Mouse (Mus musculus) midbrain, embryonic 15.5 days (tissue): ENCODE results near the gene Fanca. TPM values are rescaled to one million over a fixed set of nuclear protein-coding genes. Genes with fewer than 3 reads are reported as not detected.
"Not testable (repeated sequence)": the region's sequence is repeated elsewhere in the genome, so short reads cannot be mapped to it uniquely, and the experiment has no call there.

Source experiments
- ATAC-seq: fragments of 200-750 bp; cut with Nextera tagmentation; replicated peaks from 2 replicates; pipeline ENCODE4 v1.8.0; 2017; ENCODE audit warnings: moderate TSS enrichment
- H3K27ac ChIP-seq: fragments of 300-500 bp; sonication (generic); 2 replicates; pipeline ENCODE4 v1.5.1; 2015; ENCODE audit warnings: mild to moderate bottlenecking, inconsistent platforms
- H3K27me3 ChIP-seq: fragments of 300-500 bp; sonication (generic); replicated peaks from 2 replicates; pipeline ENCODE4 v1.6.1; 2015; ENCODE audit warnings: inconsistent platforms
- H3K36me3 ChIP-seq: fragments of 300-500 bp; sonication (generic); replicated peaks from 2 replicates; pipeline ENCODE4 v1.6.1; 2015; ENCODE audit warnings: inconsistent platforms
- H3K4me1 ChIP-seq: fragments of 300-500 bp; sonication (generic); 2 replicates; pipeline ENCODE4 v1.6.1; 2015; ENCODE audit warnings: inconsistent platforms
- H3K4me2 ChIP-seq: fragments of 300-500 bp; sonication (generic); 2 replicates; pipeline ENCODE4 v1.6.1; 2015; ENCODE audit warnings: inconsistent platforms, mild to moderate bottlenecking, moderate library complexity
- H3K4me3 ChIP-seq: fragments of 300-500 bp; sonication (generic); 2 replicates; pipeline ENCODE4 v1.5.1; 2015; ENCODE audit warnings: mild to moderate bottlenecking, inconsistent platforms
- H3K9ac ChIP-seq: fragments of 300-500 bp; sonication (generic); 2 replicates; pipeline ENCODE4 v1.6.1; 2015; ENCODE audit warnings: mild to moderate bottlenecking, inconsistent platforms
- H3K9me3 ChIP-seq: fragments of 300-500 bp; sonication (generic); 2 replicates; pipeline ENCODE4 v1.6.1; 2016; ENCODE audit warnings: inconsistent platforms
- WGBS: fragments of 180-500 bp; shearing (Covaris S2); methylation state at CpG from one replicate; pipeline ENCODE4 v1.1.7; 2015; ENCODE audit warnings: mixed read lengths; 5-methylcytosine and 5-hydroxymethylcytosine counted together
- polyA plus RNA-seq: library from polyadenylated mRNA; unstranded; fragments of >200 nt; fragmentation: Nextera tagmentation; extraction: Ambion mirVana; gene quantifications from 2 replicates; pipeline ENCODE4 v1.2.1, GENCODE M21; 2015

Gene Fanca
- polyA plus RNA-seq, 1 experiment from 2014 or later = 6.4 TPM

DNA sequence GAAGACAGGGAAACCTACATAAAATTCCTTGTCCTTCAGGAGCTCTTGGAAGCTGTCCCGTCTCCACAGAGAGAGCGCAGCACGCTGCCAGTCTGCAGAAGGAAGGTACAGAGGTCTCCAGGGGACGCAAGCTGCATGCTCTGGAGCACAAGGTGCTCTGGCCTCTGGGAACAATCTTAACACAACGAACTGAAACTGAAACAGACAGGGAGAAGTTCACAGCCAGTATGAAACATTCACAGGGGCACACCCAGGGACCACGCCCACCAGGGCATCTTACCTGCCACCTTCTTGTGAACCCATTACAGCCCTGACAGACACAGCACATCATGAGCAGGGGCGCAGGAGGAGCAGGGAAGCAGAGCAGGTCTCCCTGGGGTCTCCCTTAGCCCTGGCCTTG is 34.4 kb downstream of the Fanca start:
- no peak overlapping the region for H3K27ac ChIP-seq
- no peaks in the 10 kb centered on the region for H3K36me3 ChIP-seq
- H3K9me3 ChIP-seq = no peaks in the 10 kb centered on the region
- WGBS = 90% methylated on average over 7 of the region's 7 CpGs
- H3K9ac ChIP-seq = no peak overlapping the region
- H3K4me1 ChIP-seq = no peaks in the 10 kb centered on the region
- ATAC-seq = no peak
- H3K4me2 ChIP-seq = no peak overlapping the region
- no peaks in the 10 kb centered on the region for H3K27me3 ChIP-seq
- no peak overlapping the region for H3K4me3 ChIP-seq

DNA sequence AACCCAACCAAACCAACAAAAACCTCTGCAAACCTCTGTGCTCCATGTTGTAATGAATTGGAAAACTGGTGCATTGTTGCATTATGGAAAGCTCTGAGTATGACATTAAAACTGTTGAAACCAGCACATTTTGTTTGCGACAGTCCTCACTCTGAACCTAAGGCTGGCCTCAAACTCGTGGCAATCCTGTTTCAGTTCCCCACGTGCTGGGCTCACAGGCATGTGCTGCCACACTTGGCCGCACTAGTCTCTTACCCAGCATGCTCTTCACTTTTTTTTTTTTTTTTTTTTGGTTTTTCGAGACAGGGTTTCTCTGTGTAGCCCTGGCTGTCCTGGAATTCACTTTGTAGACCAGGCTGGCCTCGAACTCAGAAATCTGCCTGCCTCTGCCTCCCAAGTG is 35.4 kb downstream of the Fanca start:
- 95% methylated on average over 5 of the region's 6 CpGs for WGBS
- H3K4me3 ChIP-seq, H3K4me1 ChIP-seq, H3K27me3 ChIP-seq, H3K27ac ChIP-seq, H3K9me3 ChIP-seq, H3K9ac ChIP-seq, H3K36me3 ChIP-seq, H3K4me2 ChIP-seq, ATAC-seq: not testable (repeated sequence)

DNA sequence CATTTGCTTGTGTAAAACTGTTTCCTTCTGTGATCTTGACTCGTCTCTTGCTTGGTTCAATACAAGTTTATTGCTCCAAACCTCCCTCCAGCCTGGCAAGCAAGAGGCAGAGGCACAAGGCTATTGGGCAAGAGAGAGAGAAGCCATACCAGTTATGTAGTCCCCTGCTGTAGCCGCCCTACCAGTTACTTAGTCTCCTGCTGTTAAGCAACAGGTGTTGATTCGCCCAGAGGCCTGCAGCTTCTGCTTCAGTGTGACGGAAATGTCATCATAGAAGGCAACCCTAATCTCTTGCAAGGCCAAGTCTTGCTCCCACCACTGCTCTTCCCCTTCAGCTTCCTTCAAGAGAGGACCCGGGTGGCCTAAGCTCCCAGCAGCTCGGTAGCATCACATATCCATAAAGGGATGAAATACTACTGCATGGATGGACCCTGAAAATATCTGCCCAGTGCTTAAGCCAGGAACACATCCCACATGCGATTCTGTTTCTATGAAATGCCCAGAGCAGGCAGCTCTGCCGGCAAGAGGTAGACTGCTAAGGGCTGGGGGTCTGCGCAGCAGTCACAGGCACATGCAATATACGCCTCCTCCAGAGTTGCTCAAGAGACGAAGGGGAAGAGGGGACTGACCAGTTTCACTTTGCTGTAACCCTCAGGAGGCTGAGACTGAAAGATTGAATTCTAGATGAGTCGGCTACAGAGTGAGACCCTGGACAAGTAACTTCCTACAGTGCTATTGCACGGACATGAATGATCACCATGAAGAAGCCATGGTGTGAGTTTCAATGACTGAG is 37.9 kb downstream of the Fanca start:
- H3K4me1 ChIP-seq = no peaks in the 10 kb centered on the region
- 89% methylated on average over 13 of the region's 13 CpGs for WGBS
- H3K9me3 ChIP-seq = no peaks in the 10 kb centered on the region
- no peak overlapping the region for H3K4me2 ChIP-seq
- H3K9ac ChIP-seq = no peak overlapping the region
- no peaks in the 10 kb centered on the region for H3K36me3 ChIP-seq
- H3K27ac ChIP-seq = no peak overlapping the region
- no peaks in the 10 kb centered on the region for H3K27me3 ChIP-seq
- ATAC-seq = no peak
- H3K4me3 ChIP-seq = no peak overlapping the region

DNA sequence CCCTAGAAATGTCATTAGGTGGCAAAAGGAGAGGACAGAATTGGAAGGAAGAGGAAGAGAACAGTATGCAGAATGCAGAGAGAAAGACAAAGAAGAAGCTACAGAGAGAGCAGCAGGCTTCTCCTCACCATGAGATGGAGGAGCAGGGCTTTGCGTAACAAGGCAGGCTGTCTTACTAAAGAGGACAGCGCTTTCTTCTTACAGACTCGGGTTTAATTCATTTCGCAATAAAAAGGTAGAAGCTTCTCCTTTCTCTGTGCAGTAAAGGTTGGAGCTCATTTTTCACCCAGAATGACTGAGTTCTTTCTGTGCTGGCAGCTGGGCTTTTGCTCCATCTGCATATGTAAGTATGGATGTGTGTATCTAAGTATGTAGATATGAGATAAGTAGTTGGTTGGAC is 38.5 kb downstream of the Fanca start:
- Histone ChIP-seq H3K27ac (no peak overlapping the region), H3K36me3 (no peaks in the 10 kb centered on the region), H3K9ac (no peak overlapping the region), H3K27me3 (no peaks in the 10 kb centered on the region), H3K4me1 (no peaks in the 10 kb centered on the region), H3K4me2 (no peak overlapping the region), H3K4me3 (no peak overlapping the region), H3K9me3 (no peaks in the 10 kb centered on the region)
- WGBS = 92% methylated on average over 4 of the region's 4 CpGs
- no peak for ATAC-seq

DNA sequence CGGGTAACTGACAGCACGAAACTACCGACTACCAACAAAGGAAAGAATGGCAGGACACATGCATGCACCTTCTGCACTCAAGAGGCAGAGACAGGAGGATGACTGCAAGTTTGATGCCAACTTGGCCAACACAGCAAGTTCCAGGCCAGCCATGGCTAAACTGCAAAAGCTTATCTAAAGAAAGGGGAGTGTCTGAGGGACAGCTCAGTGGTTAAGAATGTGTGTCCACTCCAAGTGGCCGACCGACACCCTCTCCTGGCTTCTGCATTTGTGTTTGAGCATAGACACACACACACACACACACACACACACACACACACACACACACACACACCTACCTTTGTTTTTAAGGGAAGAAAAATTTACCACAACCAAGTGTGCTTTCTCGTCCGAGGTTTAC is 39.9 kb downstream of the Fanca start:
- Histone ChIP-seq H3K36me3 (no peaks in the 10 kb centered on the region), H3K4me3 (no peak overlapping the region), H3K9ac (no peak overlapping the region), H3K4me2 (no peak overlapping the region), H3K27ac (no peak overlapping the region), H3K4me1 (no peaks in the 10 kb centered on the region), H3K9me3 (no peaks in the 10 kb centered on the region), H3K27me3 (no peaks in the 10 kb centered on the region)
- 85% methylated on average over 7 of the region's 7 CpGs for WGBS
- ATAC-seq = no peak

DNA sequence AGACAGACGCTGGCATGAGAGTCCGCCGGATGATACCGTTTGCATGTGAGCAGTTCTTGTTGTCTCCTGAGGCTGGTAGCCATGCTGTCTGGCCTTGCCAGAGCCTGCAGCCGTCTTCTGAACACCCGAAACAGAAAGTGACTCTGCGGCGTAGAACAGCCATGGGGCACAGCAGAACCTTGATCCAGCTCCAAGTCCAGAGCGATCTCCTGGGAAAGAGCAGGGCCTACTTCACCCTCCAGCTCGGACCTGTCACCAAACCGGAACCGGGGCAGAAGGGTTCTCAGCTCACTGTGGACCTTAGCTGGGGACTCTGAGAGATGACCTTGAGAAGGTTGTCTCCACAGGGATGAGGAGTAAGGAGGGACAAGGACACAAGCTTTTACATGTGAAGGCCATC is 43.3 kb downstream of the Fanca start:
- no peak overlapping the region for H3K27ac ChIP-seq
- H3K9ac ChIP-seq = no peak overlapping the region
- H3K4me3 ChIP-seq = no peak overlapping the region
- H3K4me1 ChIP-seq = no peaks in the 10 kb centered on the region
- H3K27me3 ChIP-seq = no peaks in the 10 kb centered on the region
- WGBS = 93% methylated on average over 12 of the region's 12 CpGs
- no peaks in the 10 kb centered on the region for H3K9me3 ChIP-seq
- no peak overlapping the region for H3K4me2 ChIP-seq
- H3K36me3 ChIP-seq = 0 out of 2 replicates have a peak, but pooled peaks cover 2% of the 10 kb centered on the region
- no peak for ATAC-seq

DNA sequence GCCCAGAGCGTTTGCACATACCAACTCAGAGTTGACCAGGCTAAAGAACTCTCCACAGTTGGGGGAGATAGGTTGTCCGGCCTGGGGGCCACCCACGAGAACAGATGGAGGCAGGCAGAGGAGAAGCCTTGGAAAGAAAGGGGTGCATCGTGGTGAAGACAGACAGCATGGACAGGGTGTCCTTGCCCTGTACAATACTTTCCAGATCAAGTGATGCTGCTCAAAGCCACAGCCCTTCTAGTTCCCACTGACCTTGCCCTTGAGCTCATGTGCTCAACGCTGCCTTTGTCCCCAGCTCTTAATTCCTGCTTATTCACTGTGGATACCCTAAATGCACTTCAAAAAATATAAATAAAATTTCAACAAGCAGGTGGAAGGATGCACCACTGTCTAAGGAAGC is 43.9 kb downstream of the Fanca start:
- Histone ChIP-seq H3K4me2 (no peak overlapping the region), H3K27me3 (no peaks in the 10 kb centered on the region), H3K27ac (no peak overlapping the region), H3K36me3 (0 out of 2 replicates have a peak, but pooled peaks cover 8% of the 10 kb centered on the region), H3K9ac (no peak overlapping the region), H3K4me3 (no peak overlapping the region), H3K4me1 (no peaks in the 10 kb centered on the region), H3K9me3 (no peaks in the 10 kb centered on the region)
- 80% methylated on average over 5 of the region's 5 CpGs for WGBS
- ATAC-seq = no peak

DNA sequence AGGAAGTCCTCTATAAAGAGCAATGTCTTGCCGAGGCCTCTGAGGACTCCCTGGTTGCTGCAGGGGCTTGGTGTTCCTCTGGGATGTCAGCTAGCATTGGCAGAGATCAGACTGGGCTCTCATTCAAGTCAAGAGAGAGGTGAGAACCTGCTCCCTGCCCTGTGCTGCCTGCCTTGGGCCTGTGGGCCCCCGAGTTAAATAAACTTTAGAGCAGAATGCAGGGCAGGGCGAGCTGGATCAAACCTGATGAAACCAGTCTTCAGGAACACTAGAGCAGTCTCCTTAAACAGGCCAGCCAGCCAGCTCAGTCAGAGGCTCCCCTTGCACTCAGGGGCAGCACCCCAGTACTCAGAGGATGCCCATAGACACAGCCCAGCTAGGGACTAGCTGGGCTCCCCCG is 46.5 kb downstream of the Fanca start:
- WGBS = 77% methylated on average over 4 of the region's 4 CpGs

DNA sequence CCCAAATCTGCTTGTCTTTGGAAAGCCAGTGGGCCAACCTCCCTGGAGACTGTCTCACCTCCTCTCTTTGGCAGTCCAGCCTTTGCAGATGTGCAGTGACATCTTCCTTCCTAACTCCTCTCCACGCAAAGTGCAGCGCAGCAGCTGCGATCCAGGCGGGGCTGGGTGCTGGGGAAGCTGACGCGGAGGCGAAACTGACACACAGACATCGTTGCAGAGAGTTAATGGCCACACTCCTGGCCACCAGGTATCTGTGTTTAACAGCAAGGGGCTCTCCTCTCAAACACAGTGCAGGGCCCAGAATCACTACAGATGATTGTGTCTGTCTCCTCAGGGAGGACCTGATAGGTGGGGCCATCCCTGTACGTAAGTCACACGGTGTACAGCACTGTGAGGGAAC is 47.2 kb downstream of the Fanca start:
- H3K4me3 ChIP-seq = no peak overlapping the region
- 93% methylated on average over 10 of the region's 10 CpGs for WGBS
- ATAC-seq = no peak

More for the DNA sequence above, 46.5 kb downstream of the Fanca start:
- no peaks in the 10 kb centered on the region for H3K4me1 ChIP-seq
- no peaks in the 10 kb centered on the region for H3K9me3 ChIP-seq
- peaks cover 33% of the 10 kb centered on the region for H3K36me3 ChIP-seq
- no peak overlapping the region for H3K4me2 ChIP-seq
- ATAC-seq = no peak
- H3K4me3 ChIP-seq = no peak overlapping the region
- no peak overlapping the region for H3K9ac ChIP-seq
- no peak overlapping the region for H3K27ac ChIP-seq
- H3K27me3 ChIP-seq = no peaks in the 10 kb centered on the region

DNA sequence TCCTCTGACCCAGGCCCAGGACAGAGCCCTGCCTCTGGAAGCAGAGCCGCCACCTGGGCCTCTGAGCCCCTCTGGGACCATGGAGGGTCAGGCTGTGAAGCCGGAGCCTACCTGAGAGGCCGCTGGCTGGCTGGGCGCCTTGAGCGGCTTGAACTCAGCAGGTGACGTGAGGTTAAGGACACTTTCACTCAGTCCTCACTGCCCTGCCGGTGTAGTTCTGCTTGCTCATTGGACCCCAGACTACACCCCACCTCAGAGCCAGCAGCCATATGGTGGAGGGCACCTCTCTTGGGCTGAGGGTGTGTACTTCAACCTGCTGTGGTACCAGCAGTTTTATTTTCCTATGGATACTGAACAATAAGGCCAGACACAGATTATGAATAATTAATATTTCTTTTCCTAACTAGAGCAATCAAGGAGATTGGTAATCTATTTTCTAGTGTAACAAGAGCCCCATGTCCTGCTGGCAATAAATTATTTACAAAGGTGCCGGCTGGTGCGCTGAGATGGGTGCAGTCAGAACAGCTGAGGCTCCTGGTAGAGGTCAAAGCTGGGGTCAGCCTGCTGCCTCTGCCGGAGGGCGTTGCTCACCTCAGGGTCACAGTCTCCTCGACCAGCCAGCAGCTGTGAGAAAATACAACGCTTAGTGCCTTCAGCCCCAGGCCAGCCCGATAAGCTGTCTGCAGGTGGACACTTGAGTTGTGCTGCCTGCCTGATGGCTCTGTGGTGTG is 50.3 kb downstream of the Fanca start:
- ATAC-seq = no peak
- WGBS = 81% methylated on average over 14 of the region's 14 CpGs
- H3K4me1 ChIP-seq = no peaks in the 10 kb centered on the region
- H3K27ac ChIP-seq = no peak overlapping the region
- H3K4me3 ChIP-seq = no peak overlapping the region
- no peaks in the 10 kb centered on the region for H3K9me3 ChIP-seq
- no peak overlapping the region for H3K9ac ChIP-seq
- no peak overlapping the region for H3K4me2 ChIP-seq
- H3K27me3 ChIP-seq = no peaks in the 10 kb centered on the region
- peaks cover 61% of the 10 kb centered on the region for H3K36me3 ChIP-seq

More for the DNA sequence above, 47.2 kb downstream of the Fanca start:
- Histone ChIP-seq H3K9ac (no peak overlapping the region), H3K4me2 (no peak overlapping the region), H3K36me3 (peaks cover 40% of the 10 kb centered on the region), H3K27me3 (no peaks in the 10 kb centered on the region), H3K27ac (no peak overlapping the region), H3K4me1 (no peaks in the 10 kb centered on the region), H3K9me3 (no peaks in the 10 kb centered on the region)

DNA sequence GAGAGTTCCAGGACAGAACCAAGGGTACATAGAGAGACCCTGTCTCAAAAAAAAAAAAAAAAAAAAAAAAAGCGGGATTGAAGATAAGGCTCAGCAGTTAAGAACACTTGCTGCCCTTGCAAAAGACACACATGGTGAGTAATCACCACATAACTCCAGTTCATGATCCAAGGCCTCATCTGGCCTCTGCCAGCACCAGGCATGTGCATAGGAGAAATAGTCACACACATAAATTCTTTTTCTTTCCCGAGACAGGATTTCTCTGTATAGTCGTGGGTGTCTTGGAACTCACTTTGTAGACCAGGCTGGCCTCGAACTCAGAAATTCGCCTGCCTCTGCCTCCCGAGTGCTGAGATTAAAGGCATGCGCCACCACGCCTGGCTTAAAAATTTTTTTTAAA is 60.8 kb downstream of the Fanca start:
- not testable (repeated sequence) for ATAC-seq, H3K9ac ChIP-seq, H3K9me3 ChIP-seq, H3K27ac ChIP-seq, H3K4me3 ChIP-seq, H3K4me2 ChIP-seq, H3K27me3 ChIP-seq
- H3K4me1 ChIP-seq = peaks cover 26% of the 10 kb centered on the region
- H3K36me3 ChIP-seq = peaks cover 39% of the 10 kb centered on the region
- WGBS = 95% methylated on average over 8 of the region's 8 CpGs

DNA sequence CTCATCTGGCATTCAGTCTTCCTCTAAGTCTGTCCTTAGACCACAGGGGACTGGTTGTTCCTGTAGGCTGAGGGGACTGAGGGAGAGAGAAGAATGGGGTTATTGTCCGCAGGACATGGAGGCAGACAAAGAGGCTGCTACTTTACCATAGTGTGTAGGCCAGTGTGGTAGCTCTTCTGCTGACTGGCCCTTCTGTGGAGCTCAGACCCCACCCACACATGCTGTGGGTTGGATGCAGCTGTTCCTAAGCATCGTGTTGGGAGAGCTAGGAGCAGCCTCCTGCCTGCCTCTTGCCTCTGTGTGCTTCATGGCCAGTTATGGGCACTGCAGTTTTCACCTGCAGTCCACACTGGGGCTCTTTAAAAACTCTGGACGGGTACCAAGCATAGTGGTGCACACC is 61.3 kb downstream of the Fanca start:
- ATAC-seq = no peak
- Histone ChIP-seq H3K9ac (no peak overlapping the region), H3K4me1 (peaks cover 31% of the 10 kb centered on the region), H3K4me2 (no peak overlapping the region), H3K27ac (no peak overlapping the region), H3K36me3 (peaks cover 39% of the 10 kb centered on the region), H3K27me3 (no peaks in the 10 kb centered on the region), H3K4me3 (no peak overlapping the region), H3K9me3 (no peaks in the 10 kb centered on the region)
- WGBS = 79% methylated on average over 3 of the region's 3 CpGs

DNA sequence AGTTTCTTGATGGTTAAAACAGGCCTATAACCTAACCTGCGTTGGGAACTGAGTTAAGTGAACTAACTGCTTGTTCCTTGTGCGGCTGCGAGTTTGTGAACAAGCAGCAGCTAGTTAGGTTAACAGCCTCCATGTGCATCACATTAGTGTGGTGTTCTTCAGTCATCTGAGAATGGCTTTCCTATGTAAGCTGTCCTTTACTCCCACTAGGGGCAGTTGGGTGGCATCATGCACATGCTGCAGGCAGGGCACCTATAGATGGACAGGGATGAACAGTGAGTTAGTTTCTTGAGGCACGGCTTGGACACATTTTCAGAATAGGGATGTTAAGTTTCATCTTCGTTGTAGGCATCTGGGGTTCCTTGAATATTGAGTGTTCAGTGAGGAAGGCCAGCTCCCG is 63.2 kb downstream of the Fanca start:
- Histone ChIP-seq H3K4me1 (peaks cover 34% of the 10 kb centered on the region), H3K4me2 (peak overlapping the region; percentile 95), H3K27ac (no peak overlapping the region), H3K9me3 (no peaks in the 10 kb centered on the region), H3K4me3 (peak overlapping the region; percentile 93), H3K27me3 (no peaks in the 10 kb centered on the region), H3K36me3 (peaks cover 43% of the 10 kb centered on the region), H3K9ac (peak overlapping the region; percentile 99; the same call in 1 of the 2 replicates)
- no peak for ATAC-seq
- WGBS = 68% methylated on average over 6 of the region's 6 CpGs
